Mouse (Mus musculus) forebrain, embryonic 15.5 days (tissue): ENCODE measurements around the gene Adgrg7. TPM values are rescaled to one million over a fixed set of nuclear protein-coding genes. Genes with fewer than 3 reads are reported as not detected.

ENCODE experiments used
- ATAC-seq: fragments of 200-750 bp; cut with Nextera tagmentation; replicated peaks from 2 replicates; pipeline ENCODE4 v1.8.0; 2017; ENCODE audit warnings: mild to moderate bottlenecking, moderate TSS enrichment, moderate library complexity
- H3K27ac ChIP-seq: fragments of 300-500 bp; sonication (generic); replicated peaks from 2 replicates; pipeline ENCODE4 v1.5.1; 2015; ENCODE audit warnings: mild to moderate bottlenecking, inconsistent platforms
- H3K27me3 ChIP-seq: fragments of 300-500 bp; sonication (generic); 2 replicates; pipeline ENCODE4 v1.6.1; 2015; ENCODE audit warnings: inconsistent platforms
- H3K36me3 ChIP-seq: fragments of 300-500 bp; sonication (generic); 2 replicates; pipeline ENCODE4 v1.6.1; 2015; ENCODE audit warnings: mild to moderate bottlenecking, inconsistent platforms
- H3K4me1 ChIP-seq: fragments of 300-500 bp; sonication (generic); 2 replicates; pipeline ENCODE4 v1.6.1; 2015; ENCODE audit warnings: inconsistent platforms
- H3K4me2 ChIP-seq: fragments of 300-500 bp; sonication (generic); replicated peaks from 2 replicates; pipeline ENCODE4 v1.6.1; 2015; ENCODE audit warnings: mild to moderate bottlenecking, inconsistent platforms
- H3K4me3 ChIP-seq: fragments of 300-500 bp; sonication (generic); 2 replicates; pipeline ENCODE4 v1.5.1; 2015; ENCODE audit warnings: mild to moderate bottlenecking, inconsistent platforms
- H3K9ac ChIP-seq: fragments of 300-500 bp; sonication (generic); replicated peaks from 2 replicates; pipeline ENCODE4 v1.6.1; 2015; ENCODE audit warnings: mild to moderate bottlenecking, inconsistent platforms
- H3K9me3 ChIP-seq: fragments of 300-500 bp; sonication (generic); 2 replicates; pipeline ENCODE4 v1.6.1; 2016; ENCODE audit warnings: inconsistent platforms
- WGBS: fragments of 180-500 bp; shearing (Covaris S2); methylation state at CpG from one replicate; pipeline ENCODE4 v1.1.7; 2015; ENCODE audit warnings: mixed read lengths; 5-methylcytosine and 5-hydroxymethylcytosine counted together
- polyA plus RNA-seq: library from polyadenylated mRNA; unstranded; fragments of >200 nt; fragmentation: Nextera tagmentation; extraction: Ambion mirVana; gene quantifications from 2 replicates; pipeline ENCODE4 v1.2.1, GENCODE M21; 2015

The Adgrg7 gene
- polyA plus RNA-seq, 1 experiment from 2014 or later, result not detected

DNA sequence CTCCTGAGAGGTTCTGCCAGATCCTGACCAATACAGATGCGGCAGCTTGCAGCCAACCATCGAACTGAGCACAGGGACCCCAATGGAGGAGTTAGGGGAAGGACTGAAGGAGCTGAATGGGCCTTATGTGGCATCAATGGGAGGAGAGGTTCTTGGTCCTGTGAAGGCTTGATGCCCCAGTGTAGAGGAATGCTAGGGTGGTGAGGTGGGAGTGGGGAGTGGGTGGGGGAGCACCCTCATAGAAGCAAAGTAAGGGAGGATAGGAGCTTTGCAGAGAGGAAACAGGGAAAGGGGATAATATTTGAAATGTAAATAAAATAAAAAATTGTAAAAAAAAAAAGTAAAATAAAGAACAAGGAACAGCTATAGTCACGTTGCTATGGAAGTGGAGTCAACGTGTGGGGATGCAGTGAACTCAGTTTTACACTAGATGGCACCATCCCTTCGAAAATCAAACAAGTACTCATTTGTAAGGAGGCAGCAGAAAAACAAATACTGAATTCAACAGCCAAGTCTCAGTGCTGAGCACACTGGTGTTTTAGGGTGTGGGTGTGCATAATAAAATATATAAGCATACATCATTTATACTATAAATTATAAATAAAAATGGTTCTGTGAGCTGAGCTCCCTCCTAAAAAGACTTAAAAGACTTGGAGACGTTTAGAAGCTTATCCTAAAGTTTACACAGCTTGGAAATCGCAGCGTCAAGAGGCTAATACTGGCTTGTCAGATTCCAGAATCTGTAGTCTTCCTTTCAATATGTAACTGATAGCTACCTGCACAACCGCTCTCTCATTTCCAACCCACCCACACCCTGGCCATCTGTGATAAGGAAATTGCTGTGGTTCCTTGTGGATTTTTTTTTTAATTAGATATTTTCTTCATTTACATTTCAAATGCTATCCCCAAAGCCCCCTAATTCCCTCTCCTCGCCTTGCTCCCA lies 24.2 kb downstream of the Adgrg7 start:
- Histone ChIP-seq H3K9ac (no peak overlapping the region), H3K36me3 (no peaks in the 10 kb centered on the region), H3K4me1 (no peaks in the 10 kb centered on the region), H3K9me3 (no peaks in the 10 kb centered on the region), H3K27ac (no peak overlapping the region), H3K4me3 (no peak overlapping the region), H3K4me2 (no peak overlapping the region), H3K27me3 (no peaks in the 10 kb centered on the region)
- ATAC-seq, result peak; percentile 91
- WGBS, result 51% methylated on average over 10 of the region's 10 CpGs

DNA sequence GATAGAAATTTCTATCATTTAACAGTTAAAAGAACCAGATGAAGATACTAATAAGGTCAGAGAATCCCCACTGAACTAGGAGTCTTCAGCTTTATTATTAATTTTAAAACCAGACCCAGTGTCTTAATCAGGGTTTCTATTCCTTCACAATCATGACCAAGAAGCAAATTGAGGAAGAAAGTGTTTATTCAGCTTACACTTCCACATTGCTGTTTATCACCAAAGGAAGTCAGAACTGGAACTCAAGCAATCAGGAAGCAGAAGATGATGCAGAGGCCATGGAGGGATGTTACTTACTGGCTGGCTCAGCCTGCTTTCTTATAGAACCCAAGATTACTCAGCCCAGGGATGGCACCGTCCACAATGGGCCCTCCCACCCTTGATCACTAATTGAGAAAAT lies 66.6 kb downstream of the Adgrg7 start:
- no peak overlapping the region for H3K9ac ChIP-seq
- no peak overlapping the region for H3K4me3 ChIP-seq
- ATAC-seq, result no peak
- 39% methylated on average over 1 of the region's 1 CpGs for WGBS
- no peaks in the 10 kb centered on the region for H3K27me3 ChIP-seq
- H3K36me3 ChIP-seq, result no peaks in the 10 kb centered on the region
- H3K27ac ChIP-seq, result no peak overlapping the region
- no peaks in the 10 kb centered on the region for H3K4me1 ChIP-seq
- H3K9me3 ChIP-seq, result no peaks in the 10 kb centered on the region
- no peak overlapping the region for H3K4me2 ChIP-seq

- Histone ChIP-seq H3K4me3 (no peak overlapping the region), H3K4me2 (no peak overlapping the region), H3K27me3 (no peaks in the 10 kb centered on the region), H3K36me3 (no peaks in the 10 kb centered on the region), H3K4me1 (no peaks in the 10 kb centered on the region), H3K27ac (no peak overlapping the region), H3K9ac (no peak overlapping the region), H3K9me3 (no peaks in the 10 kb centered on the region)
- no peak for ATAC-seq
- 88% methylated on average over 10 of the region's 10 CpGs for WGBS
Measured at GRCm38 (mm10) chr16:56724927-56725326, 70.7 kb downstream of the Adgrg7 start.

DNA sequence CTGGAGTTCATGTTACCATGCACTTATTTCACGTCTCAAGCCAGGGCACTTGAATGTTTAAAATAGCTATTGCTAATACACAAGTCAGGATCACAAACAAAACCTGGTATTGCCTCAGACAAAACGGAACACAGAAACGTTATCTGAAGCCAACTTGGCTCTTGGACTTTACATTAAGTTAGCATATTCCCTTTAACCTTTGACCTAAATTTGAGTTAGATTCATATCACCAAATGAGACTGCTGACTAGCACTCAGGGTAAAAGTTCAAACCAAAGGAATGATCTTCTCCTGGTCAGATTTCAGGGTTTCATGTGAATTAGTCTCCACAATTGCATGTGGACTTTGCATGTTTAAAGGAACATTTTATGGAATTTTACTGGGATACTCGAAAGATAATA lies 73.3 kb downstream of the Adgrg7 start:
- Histone ChIP-seq H3K4me2 (no peak overlapping the region), H3K9ac (no peak overlapping the region), H3K27me3 (no peaks in the 10 kb centered on the region), H3K36me3 (no peaks in the 10 kb centered on the region), H3K27ac (no peak overlapping the region), H3K9me3 (no peaks in the 10 kb centered on the region), H3K4me3 (no peak overlapping the region), H3K4me1 (peaks cover 4% of the 10 kb centered on the region; the same call in 1 of the 2 replicates)
- WGBS, result 78% methylated on average over 4 of the region's 4 CpGs
- ATAC-seq, result no peak

GRCm38 (mm10) chr16:56719031-56719430 lies 76.6 kb downstream of the Adgrg7 start:
- H3K9ac ChIP-seq, result no peak overlapping the region
- peaks cover 18% of the 10 kb centered on the region for H3K4me1 ChIP-seq
- no peaks in the 10 kb centered on the region for H3K27me3 ChIP-seq
- no peak overlapping the region for H3K4me3 ChIP-seq
- H3K27ac ChIP-seq, result no peak overlapping the region
- H3K4me2 ChIP-seq, result no peak overlapping the region
- H3K9me3 ChIP-seq, result no peaks in the 10 kb centered on the region
- H3K36me3 ChIP-seq, result no peaks in the 10 kb centered on the region
- no peak for ATAC-seq

GRCm38 (mm10) chr16:56717224-56718200 lies 78.1 kb downstream of the Adgrg7 start, which contains the start of gene Tfg:
Tfg (minus strand) TSS chr16:56717450.
- ATAC-seq, result peak; percentile 99
- peak within 1 kb of the TSS; percentile 70 for H3K4me2 ChIP-seq
- peak within 1 kb of the TSS; percentile 96 for H3K4me3 ChIP-seq
- peak within 1 kb of the TSS; percentile 80 for H3K9ac ChIP-seq
- H3K9me3 ChIP-seq, result no peaks in the 10 kb centered on the region
- H3K27ac ChIP-seq, result peak within 1 kb of the TSS; percentile 98
- H3K27me3 ChIP-seq, result no peaks in the 10 kb centered on the region
- peaks cover 18% of the 10 kb centered on the region for H3K4me1 ChIP-seq
- WGBS, result under 1% methylated on average over 62 of the region's 62 CpGs
- H3K36me3 ChIP-seq, result no peaks in the 10 kb centered on the region

DNA sequence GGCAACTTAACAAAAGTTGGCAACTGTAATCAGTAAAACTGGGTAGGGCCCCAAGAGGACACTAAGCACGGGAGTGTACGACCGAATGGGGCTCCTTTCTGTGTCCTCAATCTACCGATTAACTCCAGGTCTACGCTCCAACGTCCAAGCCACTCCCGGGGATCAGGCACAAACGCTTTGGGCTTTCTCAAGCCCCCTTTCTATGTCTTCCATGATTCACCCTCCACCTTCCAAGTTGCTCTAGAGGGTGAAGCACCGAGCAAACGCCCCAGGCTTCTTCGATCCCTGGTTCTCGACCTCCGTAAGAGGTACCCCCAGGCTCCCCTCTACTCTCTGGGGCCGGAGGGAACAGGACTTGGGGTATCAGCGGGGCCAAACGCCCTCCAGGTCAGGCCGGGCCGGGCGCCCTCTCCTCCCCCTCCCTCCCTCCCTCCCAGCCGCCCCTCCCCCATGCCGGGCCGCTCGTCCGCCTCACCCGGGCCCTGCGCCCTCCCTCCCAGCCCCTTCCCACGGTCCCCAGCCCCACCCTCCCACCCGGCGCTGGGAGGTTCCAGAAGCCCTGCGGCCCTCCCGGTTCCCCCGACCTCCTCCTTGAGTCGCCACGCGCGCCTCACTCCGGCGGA lies 79.0 kb downstream of the Adgrg7 start:
- Histone ChIP-seq H3K4me3 (peak overlapping the region; percentile 96), H3K4me2 (peak overlapping the region; percentile 70), H3K9ac (peak overlapping the region; percentile 80), H3K36me3 (peaks cover 5% of the 10 kb centered on the region), H3K27ac (peak overlapping the region; percentile 98), H3K27me3 (no peaks in the 10 kb centered on the region), H3K9me3 (no peaks in the 10 kb centered on the region), H3K4me1 (peaks cover 18% of the 10 kb centered on the region)
- peak; percentile 56 for ATAC-seq
- under 1% methylated on average over 32 of the region's 38 CpGs for WGBS

- WGBS, result 78% methylated on average over 3 of the region's 3 CpGs
Measured at GRCm38 (mm10) chr16:56715608-56716007, 80.0 kb downstream of the Adgrg7 start.

DNA sequence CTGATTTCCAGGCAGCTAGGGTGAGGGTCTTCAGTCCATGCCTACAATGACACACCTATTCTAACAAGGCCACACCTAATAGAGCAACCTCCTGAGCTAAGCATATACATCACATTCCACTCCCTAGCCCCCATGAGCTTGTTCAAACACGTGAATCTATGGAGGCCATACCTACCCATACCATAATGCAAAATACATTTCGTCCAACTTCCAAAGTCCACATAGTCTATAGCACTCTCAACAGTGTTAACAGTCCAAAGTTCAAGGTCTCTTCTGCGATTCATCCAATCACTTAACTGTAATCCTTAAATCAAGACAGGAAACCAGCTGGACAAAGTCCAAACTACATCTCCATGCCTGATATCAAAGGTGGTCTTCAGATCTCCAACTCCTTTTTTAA lies 85.6 kb downstream of the Adgrg7 start:
- Histone ChIP-seq H3K27ac (no peak overlapping the region), H3K27me3 (no peaks in the 10 kb centered on the region), H3K9me3 (no peaks in the 10 kb centered on the region), H3K9ac (no peak overlapping the region), H3K4me1 (no peaks in the 10 kb centered on the region), H3K36me3 (peaks cover 46% of the 10 kb centered on the region), H3K4me3 (no peak overlapping the region), H3K4me2 (no peak overlapping the region)
- ATAC-seq, result no peak
- 94% methylated on average over 3 of the region's 3 CpGs for WGBS

More at GRCm38 (mm10) chr16:56715608-56716007, 80.0 kb downstream of the Adgrg7 start:
- H3K9ac ChIP-seq, result no peak overlapping the region
- H3K4me2 ChIP-seq, result peak overlapping the region; percentile 70
- peaks cover 15% of the 10 kb centered on the region for H3K36me3 ChIP-seq
- H3K9me3 ChIP-seq, result no peaks in the 10 kb centered on the region
- no peak overlapping the region for H3K27ac ChIP-seq
- no peaks in the 10 kb centered on the region for H3K27me3 ChIP-seq
- H3K4me1 ChIP-seq, result peaks cover 18% of the 10 kb centered on the region
- peak overlapping the region; percentile 96; the same call in 1 of the 2 replicates for H3K4me3 ChIP-seq
- no peak for ATAC-seq

DNA sequence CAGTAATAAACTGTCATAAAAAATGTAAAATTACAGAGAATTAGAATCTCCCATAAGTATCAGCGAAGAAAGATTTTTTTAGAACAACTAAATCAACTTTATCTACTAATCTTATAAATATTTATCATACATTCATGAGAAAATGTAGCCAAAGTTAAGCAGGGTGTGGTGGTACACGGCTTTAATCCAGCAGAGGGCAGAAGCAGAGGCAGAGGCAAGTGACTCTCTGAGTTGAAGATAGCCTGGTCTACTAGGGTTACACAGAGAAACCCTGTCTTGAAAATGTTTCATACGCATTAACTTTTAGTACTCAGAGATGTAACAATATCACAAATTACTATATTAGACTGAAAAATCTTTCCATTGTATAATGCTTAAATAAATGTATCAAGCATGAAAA lies 89.9 kb downstream of the Adgrg7 start:
- Histone ChIP-seq H3K36me3 (peaks cover 45% of the 10 kb centered on the region), H3K27me3 (no peaks in the 10 kb centered on the region), H3K9me3 (no peaks in the 10 kb centered on the region), H3K4me3 (no peak overlapping the region), H3K27ac (no peak overlapping the region), H3K4me2 (no peak overlapping the region), H3K4me1 (no peaks in the 10 kb centered on the region), H3K9ac (no peak overlapping the region)
- 83% methylated on average over 3 of the region's 3 CpGs for WGBS
- ATAC-seq, result no peak

DNA sequence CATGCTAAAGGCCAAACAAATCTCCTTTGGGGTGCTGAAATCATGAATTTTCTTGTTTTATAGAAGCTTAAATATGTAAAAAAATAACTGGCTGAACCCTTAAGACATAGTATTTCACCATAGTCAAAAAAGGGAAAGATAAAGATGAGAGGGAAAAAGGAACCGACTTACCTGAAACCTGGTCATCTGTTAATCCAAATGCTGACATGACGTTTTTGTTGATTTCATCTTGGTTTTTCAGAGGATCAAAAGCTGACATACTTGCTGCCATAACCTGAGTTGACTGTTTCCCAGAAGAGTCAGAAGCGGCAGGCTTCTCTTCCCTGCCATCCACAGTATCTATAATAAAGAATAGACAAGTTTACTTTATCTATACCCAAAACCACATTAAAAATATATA lies 94.8 kb downstream of the Adgrg7 start:
- Histone ChIP-seq H3K4me2 (no peak overlapping the region), H3K9me3 (no peaks in the 10 kb centered on the region), H3K27ac (no peak overlapping the region), H3K36me3 (peaks cover 30% of the 10 kb centered on the region), H3K9ac (no peak overlapping the region), H3K4me3 (no peak overlapping the region), H3K4me1 (no peaks in the 10 kb centered on the region), H3K27me3 (no peaks in the 10 kb centered on the region)
- WGBS, result 93% methylated on average over 3 of the region's 3 CpGs
- ATAC-seq, result no peak
